Mouse (Mus musculus): Measurements from ENCODE around the gene Zbtb5. TPM values are rescaled to one million over a fixed set of nuclear protein-coding genes. Genes with fewer than 3 reads are reported as not detected.
A peak's percentile ranks its signal among the peaks of the same experiment; 100 is the strongest.

The Zbtb5 gene
- polyA plus RNA-seq, 1 experiment from 2014 or later: 36.8 TPM

- H3K27ac ChIP-seq (ENCODE audit: low read depth, low read length): no peak overlapping the region
- no peak for ATAC-seq
- H3K9me3 ChIP-seq (ENCODE audit: control insufficient read depth, low read length): no peaks in the 10 kb centered on the region
- no peak overlapping the region for H3K4me2 ChIP-seq (ENCODE audit: low read length)
- 0 out of 2 replicates have a peak, but pooled peaks cover 4% of the 10 kb centered on the region for H3K4me1 ChIP-seq (ENCODE audit: control insufficient read depth, insufficient read depth, low read depth, low read length)
- no peak overlapping the region for H3K9ac ChIP-seq (ENCODE audit: low read depth, low read length)
- WGBS: 81% methylated on average over 5 of the region's 5 CpGs
- no peaks in the 10 kb centered on the region for H3K27me3 ChIP-seq (replicated peaks; ENCODE audit: control insufficient read depth, insufficient read depth, low read length)
- no peak overlapping the region for H3K4me3 ChIP-seq (ENCODE audit: low read length)
- H3K36me3 ChIP-seq (ENCODE audit: control insufficient read depth, insufficient read depth, low read length): no peaks in the 10 kb centered on the region
Measured at GRCm38 (mm10) chr4:44978175-44978574, 34.0 kb downstream of the Zbtb5 start.

DNA sequence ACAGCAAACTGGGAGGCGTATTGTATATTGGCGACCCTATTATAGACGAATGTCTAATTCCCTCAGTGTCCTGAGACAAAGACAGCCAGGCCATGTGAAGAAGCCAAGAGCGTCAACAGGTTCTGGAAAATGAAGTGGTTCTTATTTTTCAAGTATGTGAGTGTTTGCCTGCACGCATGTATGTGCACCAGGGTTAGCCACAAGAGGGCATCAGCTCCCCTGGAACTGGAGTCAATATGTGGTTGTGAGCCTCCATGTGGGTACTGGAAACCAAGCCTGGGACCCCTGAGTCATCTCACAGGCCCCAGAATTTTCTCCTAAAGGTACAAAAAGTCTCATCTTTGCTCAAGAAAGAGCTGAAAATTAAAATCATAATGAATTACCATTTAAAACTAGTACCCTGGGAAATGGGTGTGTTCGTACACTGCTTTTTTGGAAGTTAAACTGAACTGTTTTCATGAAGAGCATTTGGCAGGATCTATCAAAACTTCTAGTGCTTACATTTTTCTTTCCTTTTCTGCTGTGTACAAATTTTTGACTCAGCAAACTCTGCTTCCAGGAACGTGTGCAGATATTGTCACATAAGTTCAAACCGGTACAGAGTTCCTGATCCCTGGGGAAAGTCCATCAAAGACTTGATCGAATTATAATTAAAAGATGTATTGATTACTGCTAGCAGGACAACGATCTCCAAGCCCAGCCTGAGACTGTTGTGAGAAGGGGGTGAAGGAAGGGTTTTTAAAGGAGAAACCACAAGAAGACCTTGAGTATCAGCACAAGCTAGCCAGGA is 35.1 kb downstream of the Zbtb5 start:
- no peak for ATAC-seq
- Histone ChIP-seq H3K4me1 (ENCODE audit: control insufficient read depth, insufficient read depth, low read depth, low read length) (0 out of 2 replicates have a peak, but pooled peaks cover 4% of the 10 kb centered on the region), H3K36me3 (ENCODE audit: control insufficient read depth, insufficient read depth, low read length) (no peaks in the 10 kb centered on the region), H3K27ac (ENCODE audit: low read depth, low read length) (no peak overlapping the region), H3K9ac (ENCODE audit: low read depth, low read length) (no peak overlapping the region), H3K27me3 (replicated peaks; ENCODE audit: control insufficient read depth, insufficient read depth, low read length) (no peaks in the 10 kb centered on the region), H3K9me3 (ENCODE audit: control insufficient read depth, low read length) (no peaks in the 10 kb centered on the region), H3K4me3 (ENCODE audit: low read length) (no peak overlapping the region), H3K4me2 (ENCODE audit: low read length) (no peak overlapping the region)
- 90% methylated on average over 10 of the region's 10 CpGs for WGBS

- H3K27me3 ChIP-seq (replicated peaks; ENCODE audit: control insufficient read depth, insufficient read depth, low read length): no peaks in the 10 kb centered on the region
- H3K9me3 ChIP-seq (ENCODE audit: control insufficient read depth, low read length): no peaks in the 10 kb centered on the region
- 73% methylated on average over 6 of the region's 6 CpGs for WGBS
- no peak overlapping the region for H3K4me2 ChIP-seq (ENCODE audit: low read length)
- ATAC-seq: no peak
- no peak overlapping the region for H3K9ac ChIP-seq (ENCODE audit: low read depth, low read length)
- no peaks in the 10 kb centered on the region for H3K36me3 ChIP-seq (ENCODE audit: control insufficient read depth, insufficient read depth, low read length)
- H3K27ac ChIP-seq (ENCODE audit: low read depth, low read length): no peak overlapping the region
- H3K4me1 ChIP-seq (ENCODE audit: control insufficient read depth, insufficient read depth, low read depth, low read length): no peaks in the 10 kb centered on the region
- H3K4me3 ChIP-seq (ENCODE audit: low read length): no peak overlapping the region
Measured at GRCm38 (mm10) chr4:44976026-44976615, 36.1 kb downstream of the Zbtb5 start.

DNA sequence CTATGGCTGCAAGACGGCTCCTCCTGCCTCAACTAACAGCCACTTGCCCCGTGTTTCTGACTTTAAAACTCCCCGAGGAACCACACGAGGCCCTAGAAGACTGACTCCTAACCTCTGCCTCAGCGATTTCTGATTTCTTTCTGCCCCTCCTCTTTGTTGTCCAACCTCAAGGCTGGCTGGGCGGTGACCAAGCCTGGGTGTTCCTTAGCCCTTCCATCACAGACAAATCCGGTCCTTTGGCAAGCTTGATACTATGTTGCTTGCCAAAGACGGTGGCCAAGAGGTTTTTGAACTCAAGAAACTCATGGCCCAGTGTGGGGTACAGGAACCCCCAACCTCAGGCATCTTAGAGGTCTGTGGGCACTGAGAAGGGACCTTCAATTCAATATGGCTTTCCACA is 37.9 kb downstream of the Zbtb5 start:
- no peak for ATAC-seq
- H3K36me3 ChIP-seq (ENCODE audit: control insufficient read depth, insufficient read depth, low read length): no peaks in the 10 kb centered on the region
- no peak overlapping the region for H3K4me2 ChIP-seq (ENCODE audit: low read length)

GRCm38 (mm10) chr4:44973871-44974270 is 38.3 kb downstream of the Zbtb5 start:
- ATAC-seq: no peak
- H3K9ac ChIP-seq (ENCODE audit: low read depth, low read length): no peak overlapping the region
- no peaks in the 10 kb centered on the region for H3K4me1 ChIP-seq (ENCODE audit: control insufficient read depth, insufficient read depth, low read depth, low read length)
- no peak overlapping the region for H3K27ac ChIP-seq (ENCODE audit: low read depth, low read length)
- no peaks in the 10 kb centered on the region for H3K27me3 ChIP-seq (replicated peaks; ENCODE audit: control insufficient read depth, insufficient read depth, low read length)
- H3K9me3 ChIP-seq (ENCODE audit: control insufficient read depth, low read length): no peaks in the 10 kb centered on the region
- 48% methylated on average over 14 of the region's 14 CpGs for WGBS
- peak overlapping the region; percentile 37 for H3K4me2 ChIP-seq (ENCODE audit: low read length)
- H3K36me3 ChIP-seq (ENCODE audit: control insufficient read depth, insufficient read depth, low read length): no peaks in the 10 kb centered on the region
- no peak overlapping the region for H3K4me3 ChIP-seq (ENCODE audit: low read length)

More for the DNA sequence above, 37.9 kb downstream of the Zbtb5 start:
- no peaks in the 10 kb centered on the region for H3K27me3 ChIP-seq (replicated peaks; ENCODE audit: control insufficient read depth, insufficient read depth, low read length)
- 67% methylated on average over 8 of the region's 8 CpGs for WGBS
- H3K27ac ChIP-seq (ENCODE audit: low read depth, low read length): no peak overlapping the region
- no peak overlapping the region for H3K4me3 ChIP-seq (ENCODE audit: low read length)
- no peak overlapping the region for H3K9ac ChIP-seq (ENCODE audit: low read depth, low read length)
- H3K9me3 ChIP-seq (ENCODE audit: control insufficient read depth, low read length): no peaks in the 10 kb centered on the region
- H3K4me1 ChIP-seq (ENCODE audit: control insufficient read depth, insufficient read depth, low read depth, low read length): no peaks in the 10 kb centered on the region

- Histone ChIP-seq H3K27ac (ENCODE audit: low read depth, low read length) (no peak overlapping the region), H3K4me1 (ENCODE audit: control insufficient read depth, insufficient read depth, low read depth, low read length) (no peaks in the 10 kb centered on the region), H3K9me3 (ENCODE audit: control insufficient read depth, low read length) (no peaks in the 10 kb centered on the region), H3K36me3 (ENCODE audit: control insufficient read depth, insufficient read depth, low read length) (no peaks in the 10 kb centered on the region), H3K9ac (ENCODE audit: low read depth, low read length) (no peak overlapping the region), H3K4me3 (ENCODE audit: low read length) (no peak overlapping the region), H3K27me3 (replicated peaks; ENCODE audit: control insufficient read depth, insufficient read depth, low read length) (no peaks in the 10 kb centered on the region), H3K4me2 (ENCODE audit: low read length) (peak overlapping the region; percentile 37)
- WGBS: 14% methylated on average over 9 of the region's 9 CpGs
- peak; percentile 49; the same call in 1 of the 2 replicates for ATAC-seq
Measured at GRCm38 (mm10) chr4:44973450-44973849, 38.8 kb downstream of the Zbtb5 start.

DNA sequence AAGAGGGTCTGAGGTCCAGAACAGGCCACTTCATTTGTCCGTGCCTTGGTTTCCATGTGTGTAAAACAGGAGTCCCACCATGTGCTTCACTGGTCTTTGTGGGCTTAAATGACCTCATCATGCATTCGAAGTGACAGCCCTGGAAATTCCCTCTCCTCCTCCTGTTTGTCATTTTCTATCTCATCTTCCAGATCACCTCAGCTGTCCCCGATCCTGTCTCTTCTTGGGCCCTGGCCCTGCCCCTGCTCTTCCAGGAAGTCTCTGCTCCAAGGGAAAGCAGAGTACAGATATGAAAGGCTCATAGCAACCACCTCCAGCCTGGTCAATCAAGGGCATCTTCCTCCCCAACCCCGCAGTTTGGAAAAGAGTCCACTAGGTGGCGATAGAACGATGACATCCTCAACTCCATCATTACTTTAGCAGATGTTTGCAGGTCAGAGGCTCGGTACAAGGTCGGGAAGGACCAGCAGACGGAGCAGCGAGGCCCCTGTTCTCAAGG is 41.6 kb downstream of the Zbtb5 start:
- Histone ChIP-seq H3K36me3 (ENCODE audit: control insufficient read depth, insufficient read depth, low read length) (no peaks in the 10 kb centered on the region), H3K9me3 (ENCODE audit: control insufficient read depth, low read length) (no peaks in the 10 kb centered on the region), H3K27ac (ENCODE audit: low read depth, low read length) (no peak overlapping the region), H3K9ac (ENCODE audit: low read depth, low read length) (no peak overlapping the region), H3K4me3 (ENCODE audit: low read length) (no peak overlapping the region), H3K4me1 (ENCODE audit: control insufficient read depth, insufficient read depth, low read depth, low read length) (no peaks in the 10 kb centered on the region), H3K27me3 (replicated peaks; ENCODE audit: control insufficient read depth, insufficient read depth, low read length) (no peaks in the 10 kb centered on the region), H3K4me2 (ENCODE audit: low read length) (no peak overlapping the region)
- 25% methylated on average over 10 of the region's 10 CpGs for WGBS
- ATAC-seq: no peak

- 90% methylated on average over 7 of the region's 7 CpGs for WGBS
- no peak overlapping the region for H3K27ac ChIP-seq (ENCODE audit: low read depth, low read length)
- no peak for ATAC-seq
- no peak overlapping the region for H3K9ac ChIP-seq (ENCODE audit: low read depth, low read length)
- H3K9me3 ChIP-seq (ENCODE audit: control insufficient read depth, low read length): no peaks in the 10 kb centered on the region
- H3K4me1 ChIP-seq (ENCODE audit: control insufficient read depth, insufficient read depth, low read depth, low read length): no peaks in the 10 kb centered on the region
- H3K27me3 ChIP-seq (replicated peaks; ENCODE audit: control insufficient read depth, insufficient read depth, low read length): no peaks in the 10 kb centered on the region
- no peaks in the 10 kb centered on the region for H3K36me3 ChIP-seq (ENCODE audit: control insufficient read depth, insufficient read depth, low read length)
- no peak overlapping the region for H3K4me3 ChIP-seq (ENCODE audit: low read length)
- H3K4me2 ChIP-seq (ENCODE audit: low read length): no peak overlapping the region
Measured at GRCm38 (mm10) chr4:44970056-44970455, 42.2 kb downstream of the Zbtb5 start.

- Histone ChIP-seq H3K4me1 (ENCODE audit: control insufficient read depth, insufficient read depth, low read depth, low read length) (no peaks in the 10 kb centered on the region), H3K9ac (ENCODE audit: low read depth, low read length) (no peak overlapping the region), H3K27me3 (replicated peaks; ENCODE audit: control insufficient read depth, insufficient read depth, low read length) (no peaks in the 10 kb centered on the region), H3K4me2 (ENCODE audit: low read length) (no peak overlapping the region), H3K27ac (ENCODE audit: low read depth, low read length) (no peak overlapping the region), H3K9me3 (ENCODE audit: control insufficient read depth, low read length) (no peaks in the 10 kb centered on the region), H3K36me3 (ENCODE audit: control insufficient read depth, insufficient read depth, low read length) (no peaks in the 10 kb centered on the region), H3K4me3 (ENCODE audit: low read length) (no peak overlapping the region)
- ATAC-seq: no peak
- 87% methylated on average over 8 of the region's 8 CpGs for WGBS
Measured at GRCm38 (mm10) chr4:44967402-44967801, 44.8 kb downstream of the Zbtb5 start.

Measured in hindbrain, embryonic 16.5 days (tissue).